Comparison of ENCODE assay signal across 17 mouse cellular contexts in the genomic region with DNA sequence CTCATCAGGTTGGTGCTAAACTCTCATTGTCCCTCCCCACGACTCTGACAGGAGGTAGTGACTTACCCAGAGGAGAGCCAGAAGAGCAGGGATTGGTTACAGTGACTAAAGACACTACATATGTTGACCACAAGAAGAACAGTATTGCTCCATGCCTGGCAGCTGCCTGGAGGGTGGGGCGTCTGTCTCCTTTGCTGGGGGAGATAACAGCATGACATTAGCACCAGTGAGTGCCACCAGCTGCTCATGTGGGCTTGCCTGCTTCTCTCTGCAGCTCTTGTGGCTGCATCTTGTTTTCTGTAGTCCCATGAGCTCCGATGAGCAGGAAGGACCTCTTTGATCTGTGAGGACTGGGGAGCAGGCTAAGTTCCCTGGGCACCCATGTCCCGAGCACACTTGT. TPM values are rescaled to one million over a fixed set of nuclear protein-coding genes. Genes with fewer than 3 reads are reported as not detected.
A peak's percentile ranks its signal among the peaks of the same experiment; 100 is the strongest.
DNase-seq lines count a peak whose midpoint lies in the region; ATAC-seq and TF ChIP-seq lines count a peak whose summit lies in the region.
"Had no signal": no experiment of that assay in that cellular context is flagged by ENCODE, and none has a peak within 500 bp of the region (broad histone marks: within the 10 kb centered on the region; RNA-seq: fewer than 3 reads in every experiment).

No protein-coding gene starts in this region.

- 30% methylated on average over 4 of the region's 4 CpGs for WGBS in lung, embryonic 14.5 days
- 71% methylated on average over 4 of the region's 4 CpGs for WGBS in midbrain, embryonic 11.5 days
- 78% methylated on average over 4 of the region's 4 CpGs for WGBS in neural tube, embryonic 15.5 days

- no peak overlapping the region for H3K9ac ChIP-seq in lung, embryonic 14.5 days
- no peak overlapping the region for H3K9ac ChIP-seq in midbrain, embryonic 11.5 days (ENCODE audit: low read length)
- no peak overlapping the region for H3K9ac ChIP-seq in neural tube, embryonic 15.5 days (replicated peaks)
- H3K9ac ChIP-seq: forebrain, embryonic 15.5 days; heart, embryonic 13.5 days had no signal

- no peak for TF ChIP-seq CTCF in lung, embryonic 14.5 days (IDR thresholded peaks at IDR 0.05; ENCODE audit: low read depth)

- ATAC-seq in lung, embryonic 14.5 days (ENCODE audit: insufficient read depth) = no peak
- no peak for ATAC-seq in midbrain, embryonic 11.5 days (ENCODE audit: low FRiP score)
- ATAC-seq in neural tube, embryonic 15.5 days (ENCODE audit: low FRiP score) = no peak
- ATAC-seq: forebrain, embryonic 15.5 days; hindbrain, postnatal 0 days had no signal

- no peaks in the 10 kb centered on the region for H3K27me3 ChIP-seq in lung, embryonic 14.5 days (ENCODE audit: insufficient read depth, low read length)
- H3K27me3 ChIP-seq in midbrain, embryonic 11.5 days (ENCODE audit: control insufficient read depth, insufficient read depth, low read length) = no peaks in the 10 kb centered on the region
- no peaks in the 10 kb centered on the region for H3K27me3 ChIP-seq in neural tube, embryonic 15.5 days (replicated peaks)
- H3K27me3 ChIP-seq: forebrain, embryonic 15.5 days had no signal

- no peak overlapping the region for H3K4me2 ChIP-seq in lung, embryonic 14.5 days
- H3K4me2 ChIP-seq in midbrain, embryonic 11.5 days = no peak overlapping the region
- H3K4me2 ChIP-seq in neural tube, embryonic 15.5 days = no peak overlapping the region
- H3K4me2 ChIP-seq: forebrain, embryonic 15.5 days; heart, embryonic 13.5 days had no signal

- H3K27ac ChIP-seq in lung, embryonic 14.5 days (ENCODE audit: low read depth) = no peak overlapping the region
- no peak overlapping the region for H3K27ac ChIP-seq in midbrain, embryonic 11.5 days (ENCODE audit: low read depth, low read length)
- H3K27ac ChIP-seq in neural tube, embryonic 15.5 days (replicated peaks) = no peak overlapping the region
- H3K27ac ChIP-seq: embryonic facial prominence, embryonic 10.5 days; forebrain, embryonic 15.5 days; heart, embryonic 13.5 days; hindbrain, postnatal 0 days had no signal

- DNase-seq in cerebellum, postnatal 10 days = peak; percentile 29 to 59
- DNase-seq in cerebellum, postnatal 4 days (ENCODE audit: low spot score in 2 of 2) = no peak
- peak; percentile 49 for DNase-seq in lung, embryonic 14.5 days
- no peak for DNase-seq in lung, adult 18-20 months
- peak; percentile 50 for DNase-seq in heart, postnatal 4 days
- peak; percentile 26 for DNase-seq in lung, postnatal 14 days
- DNase-seq in midbrain, embryonic 11.5 days (ENCODE audit: low spot score, missing footprints) = no peak
- DNase-seq: adrenal gland, postnatal 36 days; cerebellum, adult 18-20 months; kidney, postnatal 14 days; spleen, adult 18-20 months had no signal

- H3K36me3 ChIP-seq in lung, embryonic 14.5 days (ENCODE audit: insufficient read depth) = no peaks in the 10 kb centered on the region
- H3K36me3 ChIP-seq in midbrain, embryonic 11.5 days (ENCODE audit: control insufficient read depth, insufficient read depth, low read length) = no peaks in the 10 kb centered on the region
- no peaks in the 10 kb centered on the region for H3K36me3 ChIP-seq in neural tube, embryonic 15.5 days
- H3K36me3 ChIP-seq: embryonic facial prominence, embryonic 10.5 days; forebrain, embryonic 15.5 days; heart, embryonic 13.5 days had no signal

- H3K9me3 ChIP-seq in lung, embryonic 14.5 days (ENCODE audit: low read depth, low read length) = no peaks in the 10 kb centered on the region
- H3K9me3 ChIP-seq in midbrain, embryonic 11.5 days (ENCODE audit: control insufficient read depth, low read length) = no peaks in the 10 kb centered on the region
- no peaks in the 10 kb centered on the region for H3K9me3 ChIP-seq in neural tube, embryonic 15.5 days (replicated peaks)
- H3K9me3 ChIP-seq: embryonic facial prominence, embryonic 10.5 days; forebrain, embryonic 15.5 days; heart, embryonic 13.5 days had no signal

- no peak overlapping the region for H3K4me3 ChIP-seq in lung, embryonic 14.5 days (ENCODE audit: low read depth, low read length)
- H3K4me3 ChIP-seq in midbrain, embryonic 11.5 days (ENCODE audit: low read depth, low read length) = no peak overlapping the region
- H3K4me3 ChIP-seq in neural tube, embryonic 15.5 days (replicated peaks) = no peak overlapping the region
- H3K4me3 ChIP-seq: embryonic facial prominence, embryonic 10.5 days; forebrain, embryonic 15.5 days; heart, embryonic 13.5 days had no signal

- peaks cover 14% of the 10 kb centered on the region for H3K4me1 ChIP-seq in lung, embryonic 14.5 days (ENCODE audit: insufficient read depth)
- H3K4me1 ChIP-seq in midbrain, embryonic 11.5 days (ENCODE audit: control insufficient read depth, insufficient read depth, low read length) = no peaks in the 10 kb centered on the region
- no peaks in the 10 kb centered on the region for H3K4me1 ChIP-seq in neural tube, embryonic 15.5 days
- H3K4me1 ChIP-seq: forebrain, embryonic 15.5 days had no signal

RNA-seq across cellular contexts. Expression of a gene that starts 29.7 kb away (rescaled TPM):
- 78.5 and 92.5 TPM in 2 replicates for polyA plus RNA-seq in lung, embryonic 14.5 days (2014; fragmentation: Nextera tagmentation; extraction: Ambion mirVana)
- 10 to 100 TPM; 23.4 to 28.1 TPM for total RNA-seq in heart, postnatal 4 days (2021)
- polyA plus RNA-seq in midbrain, embryonic 11.5 days (2014; fragmentation: Nextera tagmentation; extraction: Ambion mirVana) = 7.0 and 11.1 TPM in 2 replicates
- polyA plus RNA-seq in neural tube, embryonic 15.5 days (2015; fragmentation: Nextera tagmentation; extraction: Ambion mirVana) = 12.8 and 34.6 TPM in 2 replicates
- total RNA-seq: megakaryocyte, adult 5-6 weeks had no signal

RNA-seq across cellular contexts. Expression of a gene that starts 45.5 kb away (rescaled TPM):
- 4.2 and 7.5 TPM in 2 replicates for polyA plus RNA-seq in lung, embryonic 14.5 days (2014; fragmentation: Nextera tagmentation; extraction: Ambion mirVana)
- 1 to 10 TPM; 1.8 to 1.9 TPM for total RNA-seq in heart, postnatal 4 days (2021)
- polyA plus RNA-seq in midbrain, embryonic 11.5 days (2014; fragmentation: Nextera tagmentation; extraction: Ambion mirVana) = 0.18 and 0.32 TPM in 2 replicates
- 3.7 and 9.1 TPM in 2 replicates for polyA plus RNA-seq in neural tube, embryonic 15.5 days (2015; fragmentation: Nextera tagmentation; extraction: Ambion mirVana)
- total RNA-seq: megakaryocyte, adult 5-6 weeks had no signal

Comparison
In these comparisons a context has a peak if more than half of its experiments do, and no peak if none do; other contexts are left out.
1. DNase-seq: peak in cerebellum, postnatal 10 days (2 of 2), lung, embryonic 14.5 days (single experiment), heart, postnatal 4 days (single experiment) and lung, postnatal 14 days (single experiment); none in cerebellum, postnatal 4 days (0 of 2), lung, adult 18-20 months (0 of 2) and midbrain, embryonic 11.5 days (single experiment).